Mouse (Mus musculus) heart, embryonic 10.5 days (tissue): ENCODE measurements around the gene Mfap2. TPM values are rescaled to one million over a fixed set of nuclear protein-coding genes. Genes with fewer than 3 reads are reported as not detected.
A peak's percentile ranks its signal among the peaks of the same experiment; 100 is the strongest.

Experiments
- DNase-seq: peaks from one replicate; pipeline ENCODE4 v3.0.0-alpha.2; 2017; ENCODE audit warnings: low spot score
- H3K27ac ChIP-seq: fragments of 300-500 bp; sonication (generic); 2 replicates; pipeline ENCODE4 v1.5.1; 2016; ENCODE audit warnings: mild to moderate bottlenecking
- H3K27me3 ChIP-seq: fragments of 300-500 bp; sonication (generic); 2 replicates; pipeline ENCODE4 v1.6.1; 2016; ENCODE audit warnings: mild to moderate bottlenecking; ENCODE audit not compliant: poor library complexity, insufficient read depth, severe bottlenecking
- H3K36me3 ChIP-seq: fragments of 300-500 bp; sonication (generic); 2 replicates; pipeline ENCODE4 v1.6.1; 2016; ENCODE audit warnings: mild to moderate bottlenecking, moderate library complexity
- H3K4me1 ChIP-seq: fragments of 300-500 bp; sonication (generic); 2 replicates; pipeline ENCODE4 v1.6.1; 2016; ENCODE audit warnings: mild to moderate bottlenecking
- H3K4me3 ChIP-seq: fragments of 300-500 bp; sonication (generic); 2 replicates; pipeline ENCODE4 v1.5.1; 2016; ENCODE audit warnings: mild to moderate bottlenecking, moderate library complexity
- H3K9me3 ChIP-seq: fragments of 300-500 bp; sonication (generic); 2 replicates; pipeline ENCODE4 v1.6.1; 2016; ENCODE audit warnings: mild to moderate bottlenecking, moderate library complexity
- WGBS: fragments of 180-500 bp; shearing (Covaris S2); methylation state at CpG from one replicate; pipeline ENCODE4 v1.1.7; 2016; 5-methylcytosine and 5-hydroxymethylcytosine counted together
- polyA plus RNA-seq: library from polyadenylated mRNA; unstranded; fragments of >200 nt; fragmentation: Nextera tagmentation; extraction: Ambion mirVana; gene quantifications from 2 replicates; pipeline ENCODE4 v1.2.1, GENCODE M21; 2016

The Mfap2 gene
- polyA plus RNA-seq, 1 experiment from 2014 or later = 233 TPM

DNA sequence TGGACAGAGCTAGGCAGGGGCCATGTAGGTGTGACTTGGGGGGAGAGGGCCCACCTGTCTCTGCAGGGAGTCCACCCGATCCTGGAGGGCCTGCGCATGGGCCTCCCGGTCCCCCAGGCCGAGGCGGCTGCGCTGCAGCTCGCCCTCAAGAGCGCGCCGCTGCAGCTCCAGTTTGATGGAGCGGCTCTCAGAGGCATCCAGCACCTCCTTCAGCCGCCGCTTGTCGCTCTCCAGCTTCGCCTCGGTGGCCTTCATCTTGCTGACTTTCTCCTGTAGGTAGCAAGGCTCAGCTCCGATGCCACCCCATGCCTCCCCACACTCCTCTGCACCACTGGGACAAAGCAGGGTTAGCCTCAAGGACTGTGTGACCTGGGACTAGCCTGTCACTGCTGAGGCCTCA is 10.0 kb downstream of the Mfap2 start:
- Histone ChIP-seq H3K4me1 (peaks cover 53% of the 10 kb centered on the region), H3K36me3 (peaks cover 64% of the 10 kb centered on the region), H3K4me3 (no peak overlapping the region), H3K27ac (peak overlapping the region; percentile 90), H3K9me3 (no peaks in the 10 kb centered on the region), H3K27me3 (no peaks in the 10 kb centered on the region)
- DNase-seq = no peak
- 72% methylated on average over 17 of the region's 17 CpGs for WGBS

GRCm38 (mm10) chr4:141020811-141021613 is 10.8 kb downstream of the Mfap2 start:
- no peaks in the 10 kb centered on the region for H3K27me3 ChIP-seq
- WGBS = 32% methylated on average over 14 of the region's 14 CpGs
- H3K36me3 ChIP-seq = peaks cover 63% of the 10 kb centered on the region
- H3K4me1 ChIP-seq = peaks cover 55% of the 10 kb centered on the region
- peak overlapping the region; percentile 90 for H3K27ac ChIP-seq
- H3K4me3 ChIP-seq = peak overlapping the region; percentile 40
- DNase-seq = peak; percentile 86
- no peaks in the 10 kb centered on the region for H3K9me3 ChIP-seq

- peaks cover 57% of the 10 kb centered on the region for H3K4me1 ChIP-seq
- peak overlapping the region; percentile 90 for H3K27ac ChIP-seq
- 78% methylated on average over 11 of the region's 11 CpGs for WGBS
- H3K9me3 ChIP-seq = no peaks in the 10 kb centered on the region
- no peak overlapping the region for H3K4me3 ChIP-seq
- peaks cover 63% of the 10 kb centered on the region for H3K36me3 ChIP-seq
- H3K27me3 ChIP-seq = no peaks in the 10 kb centered on the region
- DNase-seq = no peak
Measured at GRCm38 (mm10) chr4:141021614-141021929, 11.4 kb downstream of the Mfap2 start.

GRCm38 (mm10) chr4:141024052-141024451 is 13.8 kb downstream of the Mfap2 start:
- WGBS = 72% methylated on average over 9 of the region's 9 CpGs
- no peak for DNase-seq
- peaks cover 53% of the 10 kb centered on the region for H3K36me3 ChIP-seq
- H3K4me3 ChIP-seq = no peak overlapping the region
- no peaks in the 10 kb centered on the region for H3K9me3 ChIP-seq
- no peak overlapping the region for H3K27ac ChIP-seq
- peaks cover 45% of the 10 kb centered on the region for H3K4me1 ChIP-seq
- no peaks in the 10 kb centered on the region for H3K27me3 ChIP-seq

DNA sequence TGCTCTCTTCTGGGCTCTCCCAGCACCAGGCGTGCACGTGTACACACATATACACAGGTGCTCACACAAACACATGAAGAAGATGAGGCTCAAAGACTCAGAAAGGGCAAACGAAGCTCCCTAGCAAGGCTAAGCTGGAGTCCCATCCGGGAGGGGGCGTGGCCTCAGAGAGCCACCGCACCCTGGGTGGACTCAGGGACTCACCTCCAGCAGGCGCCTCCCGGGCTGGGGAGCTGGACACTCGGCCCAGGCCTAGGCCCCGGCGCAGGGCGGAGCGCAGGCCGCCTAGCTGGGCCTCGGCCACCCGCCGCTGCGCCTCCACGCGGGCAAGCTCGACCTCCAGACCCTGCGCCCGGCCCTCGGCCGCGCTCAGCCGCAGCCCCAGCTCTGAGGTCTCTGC is 14.8 kb downstream of the Mfap2 start:
- no peaks in the 10 kb centered on the region for H3K9me3 ChIP-seq
- 69% methylated on average over 24 of the region's 27 CpGs for WGBS
- peaks cover 40% of the 10 kb centered on the region for H3K4me1 ChIP-seq
- DNase-seq = no peak
- peaks cover 54% of the 10 kb centered on the region for H3K36me3 ChIP-seq
- H3K4me3 ChIP-seq = no peak overlapping the region
- H3K27me3 ChIP-seq = no peaks in the 10 kb centered on the region
- 0 out of 2 replicates have a peak overlapping the region, but pooled peaks have one; percentile 24 for H3K27ac ChIP-seq

GRCm38 (mm10) chr4:141030541-141031206 is 20.5 kb downstream of the Mfap2 start:
- Histone ChIP-seq H3K27me3 (no peaks in the 10 kb centered on the region), H3K36me3 (peaks cover 73% of the 10 kb centered on the region), H3K27ac (no peak overlapping the region), H3K9me3 (no peaks in the 10 kb centered on the region), H3K4me3 (no peak overlapping the region), H3K4me1 (peaks cover 14% of the 10 kb centered on the region)
- WGBS = 88% methylated on average over 18 of the region's 18 CpGs
- no peak for DNase-seq

DNA sequence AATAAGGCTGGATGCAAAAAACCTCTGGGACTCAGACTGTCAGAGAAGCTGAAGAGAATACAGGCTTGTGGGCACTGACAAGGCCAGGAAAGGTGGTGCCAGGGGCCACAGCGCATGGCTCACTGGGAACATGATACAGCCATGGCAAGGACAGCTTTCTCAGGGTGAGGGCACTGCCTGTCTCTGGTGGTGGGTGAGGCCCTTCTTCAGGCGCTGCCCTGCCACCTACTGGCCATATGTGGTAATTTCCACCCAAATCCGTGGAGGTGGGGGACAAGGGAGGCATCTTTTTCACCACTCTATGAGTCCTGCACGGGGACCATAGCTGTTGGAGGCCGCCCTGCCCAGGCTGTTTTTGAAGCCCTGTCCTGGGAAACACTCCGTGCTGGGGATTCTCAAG is 21.5 kb downstream of the Mfap2 start:
- DNase-seq = peak; percentile 88
- Histone ChIP-seq H3K27me3 (no peaks in the 10 kb centered on the region), H3K27ac (no peak overlapping the region), H3K4me1 (peaks cover 5% of the 10 kb centered on the region), H3K9me3 (no peaks in the 10 kb centered on the region), H3K4me3 (no peak overlapping the region), H3K36me3 (peaks cover 72% of the 10 kb centered on the region)
- WGBS = 21% methylated on average over 6 of the region's 6 CpGs

GRCm38 (mm10) chr4:141033606-141034549 is 23.7 kb downstream of the Mfap2 start:
- Histone ChIP-seq H3K27me3 (no peaks in the 10 kb centered on the region), H3K4me1 (peaks cover 4% of the 10 kb centered on the region), H3K27ac (no peak overlapping the region), H3K9me3 (no peaks in the 10 kb centered on the region), H3K4me3 (no peak overlapping the region), H3K36me3 (peaks cover 81% of the 10 kb centered on the region)
- 84% methylated on average over 27 of the region's 27 CpGs for WGBS
- DNase-seq = no peak

DNA sequence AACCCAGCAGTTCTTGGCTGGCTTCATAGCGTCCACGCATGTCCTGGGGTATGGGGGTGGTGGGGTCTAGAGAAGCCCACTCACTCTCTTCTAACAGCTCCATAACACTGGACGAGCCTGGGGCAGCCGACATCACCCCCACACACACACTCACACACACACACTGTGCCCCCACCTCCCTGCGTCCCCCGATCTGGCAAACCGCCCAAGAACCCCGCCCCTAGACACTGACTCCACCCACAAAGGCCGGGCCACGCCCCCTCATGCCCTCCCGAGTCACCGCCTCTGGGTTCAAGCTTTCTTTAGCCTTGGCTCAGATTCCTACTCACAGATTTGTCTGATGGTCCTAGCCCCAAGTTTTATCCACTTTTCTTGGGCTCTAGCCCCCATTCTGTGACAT is 30.9 kb downstream of the Mfap2 start:
- Histone ChIP-seq H3K36me3 (peaks cover 63% of the 10 kb centered on the region), H3K4me3 (peak overlapping the region; percentile 13; the same call in 1 of the 2 replicates), H3K9me3 (no peaks in the 10 kb centered on the region), H3K4me1 (peaks cover 16% of the 10 kb centered on the region), H3K27me3 (no peaks in the 10 kb centered on the region), H3K27ac (no peak overlapping the region)
- DNase-seq = no peak
- WGBS = 35% methylated on average over 12 of the region's 12 CpGs

GRCm38 (mm10) chr4:141044816-141045215 is 34.6 kb downstream of the Mfap2 start:
- no peak overlapping the region for H3K27ac ChIP-seq
- DNase-seq = no peak
- whole genome bisulfite sequencing = 24% methylated on average over 8 of the region's 8 CpGs
- peaks cover 60% of the 10 kb centered on the region for H3K36me3 ChIP-seq
- no peaks in the 10 kb centered on the region for H3K27me3 ChIP-seq
- no peak overlapping the region for H3K4me3 ChIP-seq
- peaks cover 28% of the 10 kb centered on the region for H3K4me1 ChIP-seq
- no peaks in the 10 kb centered on the region for H3K9me3 ChIP-seq

GRCm38 (mm10) chr4:141048810-141049475 is 38.7 kb downstream of the Mfap2 start:
- Histone ChIP-seq H3K36me3 (peaks cover 40% of the 10 kb centered on the region), H3K9me3 (no peaks in the 10 kb centered on the region), H3K4me3 (no peak overlapping the region), H3K27ac (no peak overlapping the region), H3K27me3 (no peaks in the 10 kb centered on the region), H3K4me1 (peaks cover 36% of the 10 kb centered on the region)
- 90% methylated on average over 17 of the region's 17 CpGs for WGBS
- no peak for DNase-seq

DNA sequence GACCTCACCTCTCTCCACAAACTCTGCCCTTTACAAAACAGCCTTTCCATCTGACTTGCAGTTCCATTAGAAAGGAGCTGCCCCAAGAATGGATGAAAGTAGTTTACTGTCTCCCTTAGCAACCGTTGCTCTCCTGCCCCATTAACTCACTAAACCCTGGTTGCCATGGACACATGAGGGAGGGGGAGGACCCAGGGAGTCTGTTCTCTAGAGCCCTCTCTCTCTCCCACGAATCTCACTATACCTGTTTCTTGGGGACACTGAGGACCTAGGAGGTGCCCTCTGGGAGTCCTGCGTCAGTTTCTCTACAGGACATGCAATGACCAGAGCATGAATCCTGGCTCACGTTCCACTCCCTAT is 39.2 kb downstream of the Mfap2 start:
- no peaks in the 10 kb centered on the region for H3K27me3 ChIP-seq
- DNase-seq = no peak
- 57% methylated on average over 4 of the region's 4 CpGs for WGBS
- H3K36me3 ChIP-seq = peaks cover 42% of the 10 kb centered on the region
- no peak overlapping the region for H3K4me3 ChIP-seq
- H3K4me1 ChIP-seq = peaks cover 40% of the 10 kb centered on the region
- H3K27ac ChIP-seq = no peak overlapping the region
- no peaks in the 10 kb centered on the region for H3K9me3 ChIP-seq
